Mouse (Mus musculus): ENCODE results near the gene Trub2. TPM values are rescaled to one million over a fixed set of nuclear protein-coding genes. Genes with fewer than 3 reads are reported as not detected.

Trub2 gene
- polyA plus RNA-seq, 1 experiment from 2014 or later = 29.1 TPM

DNA sequence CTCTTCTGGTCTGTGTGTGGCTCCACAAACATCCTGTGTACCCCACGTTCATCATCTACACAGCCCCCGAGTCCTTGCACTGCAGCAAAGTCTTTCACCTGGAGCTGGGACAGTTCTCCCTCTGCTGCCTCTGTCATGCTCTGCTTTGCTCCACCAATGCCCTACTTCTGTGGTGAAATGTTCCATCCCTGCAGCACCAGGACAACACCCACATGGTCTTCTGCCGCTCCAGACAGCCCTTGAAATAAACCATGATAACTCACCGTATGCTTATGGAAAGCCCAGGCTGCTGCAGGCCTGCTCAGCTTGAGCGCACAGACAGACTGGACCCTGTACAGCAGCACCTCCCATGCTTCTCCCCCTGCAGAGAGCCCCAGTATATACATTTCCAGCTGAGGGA, 74.2 kb downstream of the Trub2 start:
- DNase-seq (ENCODE audit: low spot score) = no peak
- Histone ChIP-seq H3K9ac (replicated peaks; ENCODE audit: low read length) (no peak overlapping the region), H3K4me1 (ENCODE audit: control insufficient read depth, insufficient read depth, low read length) (no peaks in the 10 kb centered on the region), H3K4me2 (ENCODE audit: low read depth, low read length) (no peak overlapping the region), H3K36me3 (replicated peaks; ENCODE audit: control insufficient read depth, insufficient read depth, low read depth, low read length) (no peaks in the 10 kb centered on the region; the same call in 1 of the 2 replicates), H3K27ac (replicated peaks; ENCODE audit: low read depth, low read length) (no peak overlapping the region), H3K9me3 (replicated peaks; ENCODE audit: control insufficient read depth, low read length) (no peaks in the 10 kb centered on the region), H3K27me3 (ENCODE audit: control insufficient read depth, insufficient read depth, low read length) (no peaks in the 10 kb centered on the region), H3K4me3 (ENCODE audit: low read depth, low read length) (no peak overlapping the region)
- 93% methylated on average over 5 of the region's 5 CpGs for WGBS
- no peak for ATAC-seq (replicated peaks; ENCODE audit: insufficient number of reproducible peaks, low FRiP score, low TSS enrichment, low read depth)

DNA sequence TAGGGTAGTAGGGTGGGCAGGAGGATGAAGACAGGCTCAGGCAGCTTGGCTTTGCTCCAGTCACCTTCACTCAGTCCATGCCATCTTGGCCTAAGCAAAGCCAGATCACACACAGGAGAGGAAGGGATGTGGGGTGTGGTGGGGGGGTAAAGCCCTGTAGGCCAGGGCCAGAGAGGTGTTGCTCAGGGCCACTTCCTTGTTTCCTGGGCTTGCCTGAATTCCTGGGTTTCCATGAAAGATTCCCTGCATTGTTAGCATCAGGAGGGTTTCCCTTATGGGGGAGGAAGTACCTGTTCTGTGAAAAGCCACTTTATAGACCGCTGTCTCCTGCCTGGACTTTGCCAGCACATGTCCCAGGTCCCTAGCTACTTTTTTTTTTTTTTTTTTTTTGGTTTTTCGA, 74.8 kb downstream of the Trub2 start:
- no peak overlapping the region for H3K27ac ChIP-seq (replicated peaks; ENCODE audit: low read depth, low read length)
- ATAC-seq (replicated peaks; ENCODE audit: insufficient number of reproducible peaks, low FRiP score, low TSS enrichment, low read depth) (no peak), DNase-seq (ENCODE audit: low spot score) (no peak)
- H3K4me2 ChIP-seq (ENCODE audit: low read depth, low read length) = no peak overlapping the region
- 100% methylated on average over 1 of the region's 2 CpGs for WGBS
- H3K4me3 ChIP-seq (ENCODE audit: low read depth, low read length) = no peak overlapping the region
- H3K9ac ChIP-seq (replicated peaks; ENCODE audit: low read length) = no peak overlapping the region
- no peaks in the 10 kb centered on the region for H3K9me3 ChIP-seq (replicated peaks; ENCODE audit: control insufficient read depth, low read length)
- H3K4me1 ChIP-seq (ENCODE audit: control insufficient read depth, insufficient read depth, low read length) = no peaks in the 10 kb centered on the region
- H3K27me3 ChIP-seq (ENCODE audit: control insufficient read depth, insufficient read depth, low read length) = no peaks in the 10 kb centered on the region
- no peaks in the 10 kb centered on the region; the same call in 1 of the 2 replicates for H3K36me3 ChIP-seq (replicated peaks; ENCODE audit: control insufficient read depth, insufficient read depth, low read depth, low read length)

DNA sequence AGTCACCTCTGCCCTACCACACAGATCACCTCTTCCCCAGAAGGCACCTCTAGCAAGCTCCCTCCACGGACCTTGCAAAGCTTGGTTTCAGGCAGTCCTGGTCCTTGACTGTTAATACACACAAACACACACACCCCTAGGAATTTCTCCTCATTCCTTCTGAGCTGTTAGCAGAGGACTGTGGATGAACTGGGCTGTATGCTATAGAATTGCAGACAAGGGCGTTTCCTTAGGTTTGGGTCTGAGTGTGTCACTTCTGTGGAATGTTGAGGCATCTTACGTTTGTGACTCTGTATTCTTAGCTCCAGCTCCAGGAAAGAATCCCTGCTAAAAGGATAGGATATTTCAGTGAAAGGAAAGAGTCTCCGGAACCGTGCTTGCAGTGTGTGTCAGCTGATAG, 76.4 kb downstream of the Trub2 start:
- DNase-seq (ENCODE audit: low spot score) = no peak
- Histone ChIP-seq H3K9me3 (replicated peaks; ENCODE audit: control insufficient read depth, low read length) (no peaks in the 10 kb centered on the region), H3K4me1 (ENCODE audit: control insufficient read depth, insufficient read depth, low read length) (no peaks in the 10 kb centered on the region), H3K9ac (replicated peaks; ENCODE audit: low read length) (no peak overlapping the region), H3K4me2 (ENCODE audit: low read depth, low read length) (no peak overlapping the region), H3K4me3 (ENCODE audit: low read depth, low read length) (no peak overlapping the region), H3K27ac (replicated peaks; ENCODE audit: low read depth, low read length) (no peak overlapping the region), H3K36me3 (replicated peaks; ENCODE audit: control insufficient read depth, insufficient read depth, low read depth, low read length) (no peaks in the 10 kb centered on the region; the same call in none of the 2 replicates), H3K27me3 (ENCODE audit: control insufficient read depth, insufficient read depth, low read length) (no peaks in the 10 kb centered on the region)
- ATAC-seq (replicated peaks; ENCODE audit: insufficient number of reproducible peaks, low FRiP score, low TSS enrichment, low read depth) = no peak
- 83% methylated on average over 5 of the region's 5 CpGs for WGBS

Other genes with a start within 250 kb of the Trub2 start
- 14.0 and 14.1 TPM in 2 replicates for gene Rapgef1, start 168.8 kb downstream of the Trub2 start, polyA plus RNA-seq (2014; fragmentation: Nextera tagmentation; extraction: Ambion mirVana)
- gene Gm13420, start 36.8 kb downstream of the Trub2 start, polyA plus RNA-seq (2014; fragmentation: Nextera tagmentation; extraction: Ambion mirVana) = 0.25 TPM in 1 of 2 replicates, not detected in the other
- not detected in 2 replicates for gene Gm13547, start 29.2 kb downstream of the Trub2 start, polyA plus RNA-seq (2014; fragmentation: Nextera tagmentation; extraction: Ambion mirVana)
- 34.6 and 39.2 TPM in 2 replicates for gene Coq4, start 1.0 kb downstream of the Trub2 start, polyA plus RNA-seq (2014; fragmentation: Nextera tagmentation; extraction: Ambion mirVana)
- 11.0 and 11.3 TPM in 2 replicates for gene Slc27a4, start 14.1 kb upstream of the Trub2 start, polyA plus RNA-seq (2014; fragmentation: Nextera tagmentation; extraction: Ambion mirVana)
- 17.6 and 18.4 TPM in 2 replicates for gene Urm1, start 31.6 kb upstream of the Trub2 start, polyA plus RNA-seq (2014; fragmentation: Nextera tagmentation; extraction: Ambion mirVana)
- 6.1 and 7.5 TPM in 2 replicates for gene Cercam, start 80.7 kb upstream of the Trub2 start, polyA plus RNA-seq (2014; fragmentation: Nextera tagmentation; extraction: Ambion mirVana)
- gene Odf2, start 100.7 kb upstream of the Trub2 start, polyA plus RNA-seq (2014; fragmentation: Nextera tagmentation; extraction: Ambion mirVana) = 66.4 and 69.8 TPM in 2 replicates
- gene Gle1, start 146.9 kb upstream of the Trub2 start, polyA plus RNA-seq (2014; fragmentation: Nextera tagmentation; extraction: Ambion mirVana) = 56.8 and 57.7 TPM in 2 replicates
- 104 and 108 TPM in 2 replicates for gene Sptan1, start 177.1 kb upstream of the Trub2 start, polyA plus RNA-seq (2014; fragmentation: Nextera tagmentation; extraction: Ambion mirVana)